Mouse (Mus musculus): ENCODE measurements around the gene Gm37240. TPM values are rescaled to one million over a fixed set of nuclear protein-coding genes. Genes with fewer than 3 reads are reported as not detected.

Gm37240 gene
- polyA plus RNA-seq, 1 experiment: 0.91 TPM

DNA sequence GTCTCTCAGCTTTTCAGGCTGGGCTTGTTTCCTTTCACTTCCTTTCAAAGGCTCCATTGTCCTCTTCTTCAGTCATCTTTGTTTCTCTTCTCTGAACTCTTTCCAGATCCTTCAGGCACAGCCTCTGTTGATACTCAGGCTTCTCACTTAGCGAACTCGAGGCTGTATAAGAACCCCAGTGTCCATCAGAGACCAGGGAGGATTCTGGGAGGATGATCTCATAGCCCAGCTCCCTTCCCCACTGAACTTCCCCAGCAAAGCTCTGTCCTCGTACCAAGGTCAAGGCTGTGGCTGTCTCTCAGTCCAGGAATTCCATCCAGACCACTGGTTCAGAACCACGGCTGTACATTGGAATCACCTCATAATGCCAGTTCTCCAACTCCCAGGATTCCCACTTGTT lies 1239.7 kb downstream of the Gm37240 start:
- Histone ChIP-seq H3K36me3 (ENCODE audit: control insufficient read depth, insufficient read depth, low read length, poor library complexity, severe bottlenecking) (no peaks in the 10 kb centered on the region), H3K9me3 (replicated peaks; ENCODE audit: control insufficient read depth, insufficient read depth, low read length, poor library complexity, severe bottlenecking) (no peaks in the 10 kb centered on the region), H3K9ac (ENCODE audit: low read depth, poor library complexity, severe bottlenecking) (0 out of 2 replicates have a peak overlapping the region, but pooled peaks have one; percentile 33), H3K4me3 (ENCODE audit: low read depth, low read length) (no peak overlapping the region), H3K4me1 (ENCODE audit: control insufficient read depth, insufficient read depth, low read length) (peaks cover 17% of the 10 kb centered on the region), H3K27me3 (ENCODE audit: control insufficient read depth, insufficient read depth, low read length, poor library complexity, severe bottlenecking) (no peaks in the 10 kb centered on the region), H3K27ac (ENCODE audit: insufficient read depth, low read length) (peak overlapping the region; percentile 72)
- TF ChIP-seq POLR2A (IDR thresholded peaks at IDR 0.05; ENCODE audit: insufficient read depth, low read length): no peak

DNA sequence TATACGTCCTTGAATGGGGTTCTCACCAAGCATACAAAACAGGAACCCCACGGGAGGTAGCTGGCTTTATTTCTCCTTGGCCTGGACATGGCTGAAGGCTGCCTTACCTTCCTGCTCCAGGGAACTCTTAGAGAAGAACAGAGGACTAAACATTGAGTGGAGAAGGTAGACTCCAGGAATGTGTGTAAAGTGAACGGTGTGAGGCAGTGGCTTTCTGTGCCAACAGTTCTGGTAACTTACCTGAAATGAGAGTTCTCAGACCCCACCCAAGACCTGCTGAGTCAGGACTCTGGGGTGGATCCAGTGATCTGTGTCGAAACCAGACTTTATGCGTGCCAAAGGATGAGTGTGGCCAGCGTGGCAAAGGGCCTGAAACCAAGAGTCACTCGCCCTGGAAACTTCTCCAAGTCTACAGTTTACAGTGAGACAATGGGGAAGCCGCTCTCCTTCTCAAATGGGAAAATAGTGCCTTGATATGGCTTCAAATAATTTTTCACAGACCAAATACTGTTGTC lies 1240.9 kb downstream of the Gm37240 start:
- no peaks in the 10 kb centered on the region for H3K27me3 ChIP-seq (ENCODE audit: control insufficient read depth, insufficient read depth, low read length, poor library complexity, severe bottlenecking)
- no peaks in the 10 kb centered on the region for H3K36me3 ChIP-seq (ENCODE audit: control insufficient read depth, insufficient read depth, low read length, poor library complexity, severe bottlenecking)
- no peak overlapping the region for H3K9ac ChIP-seq (ENCODE audit: low read depth, poor library complexity, severe bottlenecking)
- peaks cover 17% of the 10 kb centered on the region for H3K4me1 ChIP-seq (ENCODE audit: control insufficient read depth, insufficient read depth, low read length)
- no peak for TF ChIP-seq EP300 (IDR thresholded peaks at IDR 0.05; ENCODE audit: insufficient read depth, low read depth, low read length)
- TF ChIP-seq POLR2A (IDR thresholded peaks at IDR 0.05; ENCODE audit: insufficient read depth, low read length): no peak
- no peak for TF ChIP-seq CTCF (IDR thresholded peaks at IDR 0.05; ENCODE audit: low read depth, low read length)
- H3K9me3 ChIP-seq (replicated peaks; ENCODE audit: control insufficient read depth, insufficient read depth, low read length, poor library complexity, severe bottlenecking): no peaks in the 10 kb centered on the region
- H3K27ac ChIP-seq (ENCODE audit: insufficient read depth, low read length): peak overlapping the region; percentile 39
- H3K4me3 ChIP-seq (ENCODE audit: low read depth, low read length): no peak overlapping the region

DNA sequence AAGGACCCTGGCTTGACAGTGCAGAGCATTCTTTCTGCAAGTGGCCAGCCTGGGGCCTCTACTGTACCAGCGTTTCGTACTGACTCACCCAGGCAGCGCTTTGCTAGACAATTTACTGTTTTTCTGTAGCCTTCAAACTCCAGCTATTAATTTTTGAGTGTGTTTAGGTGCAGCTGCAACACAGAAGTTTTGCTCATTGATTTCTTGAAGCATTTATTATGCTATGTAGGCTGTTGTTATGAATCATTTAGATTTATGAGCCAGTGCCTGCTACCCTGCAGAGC lies 1241.4 kb downstream of the Gm37240 start:
- no peak for TF ChIP-seq EP300 (IDR thresholded peaks at IDR 0.05; ENCODE audit: insufficient read depth, low read depth, low read length)
- no peak for TF ChIP-seq CTCF (IDR thresholded peaks at IDR 0.05; ENCODE audit: low read depth, low read length)
- no peak for TF ChIP-seq POLR2A (IDR thresholded peaks at IDR 0.05; ENCODE audit: insufficient read depth, low read length)
- Histone ChIP-seq H3K4me1 (ENCODE audit: control insufficient read depth, insufficient read depth, low read length) (peaks cover 19% of the 10 kb centered on the region), H3K36me3 (ENCODE audit: control insufficient read depth, insufficient read depth, low read length, poor library complexity, severe bottlenecking) (no peaks in the 10 kb centered on the region), H3K27ac (ENCODE audit: insufficient read depth, low read length) (peak overlapping the region; percentile 39), H3K9ac (ENCODE audit: low read depth, poor library complexity, severe bottlenecking) (no peak overlapping the region), H3K9me3 (replicated peaks; ENCODE audit: control insufficient read depth, insufficient read depth, low read length, poor library complexity, severe bottlenecking) (no peaks in the 10 kb centered on the region), H3K27me3 (ENCODE audit: control insufficient read depth, insufficient read depth, low read length, poor library complexity, severe bottlenecking) (no peaks in the 10 kb centered on the region), H3K4me3 (ENCODE audit: low read depth, low read length) (no peak overlapping the region)

DNA sequence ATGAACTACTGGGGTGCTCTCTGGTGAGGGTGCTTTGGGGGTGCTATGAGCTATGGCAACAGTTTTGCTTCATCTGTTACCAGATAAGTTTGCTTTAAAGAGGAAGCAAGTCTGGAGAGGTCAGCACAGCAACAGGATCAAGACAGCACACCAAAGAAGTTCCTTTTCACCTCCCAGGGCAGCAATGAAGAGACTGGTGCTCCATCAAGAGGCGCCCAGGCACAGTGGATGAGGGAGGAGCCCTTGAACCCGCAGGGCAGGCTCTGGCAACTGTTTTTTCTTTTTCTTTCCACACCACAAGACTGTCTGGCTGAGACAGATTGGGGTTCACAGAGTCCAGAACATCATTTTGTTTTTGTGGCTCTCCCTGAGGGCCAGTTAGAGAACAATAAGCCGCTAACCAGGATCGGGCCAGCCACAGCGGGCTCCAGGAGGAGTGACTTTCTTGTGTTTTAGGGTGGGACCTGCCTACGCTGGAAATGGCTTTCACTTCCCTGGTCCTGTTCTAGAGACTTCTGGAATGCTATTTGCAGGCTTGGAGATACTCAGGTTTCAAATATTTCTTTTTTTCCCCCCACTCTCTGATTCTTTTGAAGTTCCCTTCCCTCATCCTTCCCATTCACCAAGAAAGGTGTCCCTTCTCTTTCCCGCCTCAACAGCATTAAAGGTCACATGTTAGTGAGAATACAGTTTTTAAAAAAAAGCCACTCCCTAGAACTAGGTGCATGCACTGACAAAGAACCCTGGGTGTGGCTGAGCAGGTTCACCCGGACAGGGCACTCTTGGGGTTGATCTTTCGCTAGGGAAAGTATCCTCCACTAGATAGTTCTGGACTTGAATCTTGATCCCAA lies 1241.9 kb downstream of the Gm37240 start:
- peaks cover 20% of the 10 kb centered on the region for H3K4me1 ChIP-seq (ENCODE audit: control insufficient read depth, insufficient read depth, low read length)
- TF ChIP-seq EP300 (IDR thresholded peaks at IDR 0.05; ENCODE audit: insufficient read depth, low read depth, low read length) (0 out of 2 replicates have a peak, but pooled peaks have one; percentile 55), POLR2A (IDR thresholded peaks at IDR 0.05; ENCODE audit: insufficient read depth, low read length) (no peak), CTCF (IDR thresholded peaks at IDR 0.05; ENCODE audit: low read depth, low read length) (no peak)
- H3K4me3 ChIP-seq (ENCODE audit: low read depth, low read length): no peak overlapping the region
- H3K27me3 ChIP-seq (ENCODE audit: control insufficient read depth, insufficient read depth, low read length, poor library complexity, severe bottlenecking): no peaks in the 10 kb centered on the region
- H3K27ac ChIP-seq (ENCODE audit: insufficient read depth, low read length): peak overlapping the region; percentile 39
- no peaks in the 10 kb centered on the region for H3K9me3 ChIP-seq (replicated peaks; ENCODE audit: control insufficient read depth, insufficient read depth, low read length, poor library complexity, severe bottlenecking)
- no peaks in the 10 kb centered on the region for H3K36me3 ChIP-seq (ENCODE audit: control insufficient read depth, insufficient read depth, low read length, poor library complexity, severe bottlenecking)
- no peak overlapping the region for H3K9ac ChIP-seq (ENCODE audit: low read depth, poor library complexity, severe bottlenecking)

DNA sequence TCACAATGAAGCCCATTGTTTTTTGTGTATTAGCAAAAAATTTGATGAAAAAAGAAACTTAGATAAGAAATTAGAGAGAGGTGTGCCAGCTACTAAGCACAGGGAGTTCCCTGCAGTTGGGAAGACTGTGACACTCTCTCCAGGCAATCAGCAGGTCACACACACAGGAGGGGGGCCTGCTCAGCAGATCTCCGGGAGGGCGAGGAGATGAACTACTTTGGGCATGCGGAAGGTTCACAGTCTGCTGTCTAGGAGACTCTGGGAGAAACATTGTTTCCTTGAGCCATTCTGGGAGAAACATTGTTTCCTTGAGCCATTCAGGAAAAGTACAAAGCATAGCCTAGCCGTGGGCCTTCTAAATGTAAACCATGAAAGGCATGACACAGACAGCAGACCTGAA lies 1244.4 kb downstream of the Gm37240 start:
- H3K4me3 ChIP-seq (ENCODE audit: low read depth, low read length): no peak overlapping the region
- TF ChIP-seq CTCF (IDR thresholded peaks at IDR 0.05; ENCODE audit: low read depth, low read length) (no peak), EP300 (IDR thresholded peaks at IDR 0.05; ENCODE audit: insufficient read depth, low read depth, low read length) (0 out of 2 replicates have a peak, but pooled peaks have one; percentile 61)
- H3K27ac ChIP-seq (ENCODE audit: insufficient read depth, low read length): peak overlapping the region; percentile 41; the same call in 1 of the 2 replicates
- H3K9me3 ChIP-seq (replicated peaks; ENCODE audit: control insufficient read depth, insufficient read depth, low read length, poor library complexity, severe bottlenecking): no peaks in the 10 kb centered on the region
- H3K36me3 ChIP-seq (ENCODE audit: control insufficient read depth, insufficient read depth, low read length, poor library complexity, severe bottlenecking): no peaks in the 10 kb centered on the region
- no peak overlapping the region for H3K9ac ChIP-seq (ENCODE audit: low read depth, poor library complexity, severe bottlenecking)
- H3K4me1 ChIP-seq (ENCODE audit: control insufficient read depth, insufficient read depth, low read length): peaks cover 18% of the 10 kb centered on the region
- no peaks in the 10 kb centered on the region for H3K27me3 ChIP-seq (ENCODE audit: control insufficient read depth, insufficient read depth, low read length, poor library complexity, severe bottlenecking)

DNA sequence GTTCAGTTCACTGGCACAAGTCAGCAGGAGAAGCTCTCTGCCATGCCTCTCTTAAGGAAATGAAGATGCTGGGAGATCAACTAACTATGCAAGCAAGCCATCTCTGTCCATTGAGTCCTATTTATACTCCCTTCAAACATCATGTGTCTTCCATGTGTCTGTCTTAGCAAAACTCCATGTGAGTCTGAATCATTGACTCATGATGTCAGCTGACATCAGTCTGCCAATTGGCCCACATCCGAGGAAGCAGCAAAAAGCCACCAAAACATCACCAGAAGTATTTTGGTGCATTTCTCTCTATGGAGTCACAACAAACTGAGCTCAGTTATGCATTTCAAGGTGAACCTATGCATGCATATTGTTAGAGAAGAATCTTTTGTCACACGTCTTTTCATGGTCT lies 1245.9 kb downstream of the Gm37240 start:
- Histone ChIP-seq H3K9me3 (replicated peaks; ENCODE audit: control insufficient read depth, insufficient read depth, low read length, poor library complexity, severe bottlenecking) (no peaks in the 10 kb centered on the region), H3K4me3 (ENCODE audit: low read depth, low read length) (no peak overlapping the region), H3K27ac (ENCODE audit: insufficient read depth, low read length) (no peak overlapping the region), H3K27me3 (ENCODE audit: control insufficient read depth, insufficient read depth, low read length, poor library complexity, severe bottlenecking) (no peaks in the 10 kb centered on the region), H3K36me3 (ENCODE audit: control insufficient read depth, insufficient read depth, low read length, poor library complexity, severe bottlenecking) (no peaks in the 10 kb centered on the region), H3K9ac (ENCODE audit: low read depth, poor library complexity, severe bottlenecking) (no peak overlapping the region), H3K4me1 (ENCODE audit: control insufficient read depth, insufficient read depth, low read length) (peaks cover 12% of the 10 kb centered on the region)
- no peak for TF ChIP-seq EP300 (IDR thresholded peaks at IDR 0.05; ENCODE audit: insufficient read depth, low read depth, low read length)
- TF ChIP-seq CTCF (IDR thresholded peaks at IDR 0.05; ENCODE audit: low read depth, low read length): no peak
- no peak for TF ChIP-seq POLR2A (IDR thresholded peaks at IDR 0.05; ENCODE audit: insufficient read depth, low read length)

Measured in ES-Bruce4 (cell line).